17 mouse cellular contexts compared by ENCODE assay signal in genomic region chr13:110991121-110991520, GRCm38 (mm10).
"Had no signal": no experiment of that assay in that cellular context is flagged by ENCODE, and none has a peak within 500 bp of the region (broad histone marks: within the 10 kb centered on the region; RNA-seq: fewer than 3 reads in every experiment).

No protein-coding gene starts in this region.

- DNase-seq: kidney, adult 18-20 months; kidney, adult 9 months; kidney, postnatal 14 days; liver, embryonic 13.5 days; lung, adult 2 months; lung, postnatal 14 days; lung, postnatal 4 days; midbrain, embryonic 14.5 days; retina, postnatal 1 day; right cerebral cortex, postnatal 25 days; spleen, adult 18-20 months; thymus, postnatal 36 days had no signal

- ATAC-seq: intestine, embryonic 15.5 days had no signal

- H3K36me3 ChIP-seq: intestine, embryonic 15.5 days; liver, embryonic 13.5 days; neural tube, embryonic 12.5 days; neural tube, embryonic 15.5 days; stomach, embryonic 15.5 days had no signal

- H3K4me2 ChIP-seq: intestine, embryonic 15.5 days; liver, embryonic 13.5 days; midbrain, embryonic 11.5 days; neural tube, embryonic 12.5 days; neural tube, embryonic 15.5 days; stomach, embryonic 15.5 days had no signal

- H3K27ac ChIP-seq: intestine, embryonic 15.5 days; liver, embryonic 13.5 days; neural tube, embryonic 12.5 days; neural tube, embryonic 15.5 days; stomach, embryonic 15.5 days had no signal

- H3K9me3 ChIP-seq: intestine, embryonic 15.5 days; liver, embryonic 13.5 days; neural tube, embryonic 12.5 days; neural tube, embryonic 15.5 days; stomach, embryonic 15.5 days had no signal

- H3K4me1 ChIP-seq: intestine, embryonic 15.5 days; liver, embryonic 13.5 days; neural tube, embryonic 12.5 days; neural tube, embryonic 15.5 days; stomach, embryonic 15.5 days had no signal

- H3K9ac ChIP-seq: intestine, embryonic 15.5 days; liver, embryonic 13.5 days; neural tube, embryonic 12.5 days; neural tube, embryonic 15.5 days; stomach, embryonic 15.5 days had no signal

- H3K4me3 ChIP-seq: intestine, embryonic 15.5 days; liver, embryonic 13.5 days; neural tube, embryonic 12.5 days; neural tube, embryonic 15.5 days; stomach, embryonic 15.5 days had no signal

- H3K27me3 ChIP-seq: intestine, embryonic 15.5 days; liver, embryonic 13.5 days; neural tube, embryonic 12.5 days; neural tube, embryonic 15.5 days; stomach, embryonic 15.5 days had no signal
